ENCODE assay signal across 9 mouse cellular contexts in genomic region chr2:69135661-69136576, GRCm38 (mm10). TPM values are rescaled to one million over a fixed set of nuclear protein-coding genes. Genes with fewer than 3 reads are reported as not detected.
A peak's percentile ranks its signal among the peaks of the same experiment; 100 is the strongest.
DNase-seq lines count a peak whose midpoint lies in the region; TF ChIP-seq lines count a peak whose summit lies in the region.
"Had no signal": no experiment of that assay in that cellular context is flagged by ENCODE, and none has a peak within 500 bp of the region (broad histone marks: within the 10 kb centered on the region; RNA-seq: fewer than 3 reads in every experiment).

Nostrin (plus strand) TSS chr2:69135800.

- intact Hi-C loops in left cerebral cortex, adult 2 months (cut with DNase I): no loop called here

- peak within 1 kb of the TSS; percentile 55 for H3K27ac ChIP-seq in left cerebral cortex, adult 2 months
- H3K27ac ChIP-seq in heart, embryonic 10.5 days: peak within 1 kb of the TSS; percentile 3; the same call in 1 of the 2 replicates

- no peak for DNase-seq in left cerebral cortex, adult 2 months (ENCODE audit: extremely low spot score in 1 of 2, low spot score in 2 of 2)
- no peak for DNase-seq in left cerebral cortex, adult 18-20 months (ENCODE audit: low spot score in 2 of 2)
- DNase-seq in heart, embryonic 10.5 days (ENCODE audit: low spot score): peak; percentile 71
- DNase-seq in kidney, postnatal 25 days: peak; percentile 48 to 70
- no peak for DNase-seq in thymus, postnatal 4 days
- no peak for DNase-seq in right cerebral cortex, postnatal 36 days (ENCODE audit: low spot score in 2 of 2)
- DNase-seq in cerebellum, adult 18-20 months: no peak

- WGBS in heart, embryonic 10.5 days: 61% methylated on average over 15 of the region's 15 CpGs

- peak within 1 kb of the TSS; percentile 18 for H3K4me3 ChIP-seq in left cerebral cortex, adult 2 months
- peak within 1 kb of the TSS; percentile 12; the same call in 1 of the 2 replicates for H3K4me3 ChIP-seq in heart, embryonic 10.5 days
- peak within 1 kb of the TSS; percentile 78 for H3K4me3 ChIP-seq in megakaryocyte, embryonic 14.5 days (replicated peaks)

- no peaks in the 10 kb centered on the region for H3K27me3 ChIP-seq in heart, embryonic 10.5 days (ENCODE audit: insufficient read depth, poor library complexity, severe bottlenecking)
- peaks cover 6% of the 10 kb centered on the region for H3K27me3 ChIP-seq in megakaryocyte, embryonic 14.5 days (replicated peaks)
- H3K27me3 ChIP-seq: Patski had no signal

- H3K4me1 ChIP-seq in heart, embryonic 10.5 days: peaks cover 27% of the 10 kb centered on the region
- peaks cover 18% of the 10 kb centered on the region for H3K4me1 ChIP-seq in megakaryocyte, embryonic 14.5 days

- H3K9me3 ChIP-seq in heart, embryonic 10.5 days: no peaks in the 10 kb centered on the region
- no peaks in the 10 kb centered on the region for H3K9me3 ChIP-seq in megakaryocyte, embryonic 14.5 days

- no peak for TF ChIP-seq CTCF in left cerebral cortex, adult 2 months (IDR thresholded peaks at IDR 0.05)

- H3K36me3 ChIP-seq in heart, embryonic 10.5 days: no peaks in the 10 kb centered on the region
- no peaks in the 10 kb centered on the region for H3K36me3 ChIP-seq in megakaryocyte, embryonic 14.5 days (replicated peaks; ENCODE audit: low read length)

RNA-seq across cellular contexts. Expression of gene Nostrin, which starts in this region (rescaled TPM):
- total RNA-seq in left cerebral cortex, adult 2 months (2021): 1 to 10 TPM; 3.5 to 6.6 TPM
- 1 to 10 TPM; 5.0 TPM for total RNA-seq in left cerebral cortex, adult 18-20 months (2021)
- polyA plus RNA-seq in heart, embryonic 10.5 days (2016; fragmentation: Nextera tagmentation; extraction: Ambion mirVana): 2.1 and 3.8 TPM in 2 replicates
- not detected in 2 replicates for polyA plus RNA-seq in megakaryocyte, embryonic 14.5 days (2012; ENCODE audit: insufficient read depth, low replicate concordance)

Comparison
In these comparisons a context has a peak if more than half of its experiments do, and no peak if none do; other contexts are left out.
1. DNase-seq: peak in heart, embryonic 10.5 days (single experiment) and kidney, postnatal 25 days (2 of 2); none in left cerebral cortex, adult 2 months (0 of 2), left cerebral cortex, adult 18-20 months (0 of 2), thymus, postnatal 4 days (single experiment), right cerebral cortex, postnatal 36 days (0 of 2) and cerebellum, adult 18-20 months (0 of 2).
2. H3K4me3 ChIP-seq: peak in every context shown above with its lines; median percentile 78 in megakaryocyte, embryonic 14.5 days; 18 in left cerebral cortex, adult 2 months; 12 in heart, embryonic 10.5 days.